Mouse (Mus musculus) midbrain, embryonic 12.5 days (tissue): ENCODE data around the gene D130040H23Rik. TPM values are rescaled to one million over a fixed set of nuclear protein-coding genes. Genes with fewer than 3 reads are reported as not detected.
"Not testable (repeated sequence)": the region's sequence is repeated elsewhere in the genome, so short reads cannot be mapped to it uniquely, and the experiment has no call there.

Experiments used
- ATAC-seq: fragments of 200-750 bp; cut with Nextera tagmentation; 2 replicates; pipeline ENCODE4 v1.8.0; 2017; ENCODE audit warnings: low read depth, moderate TSS enrichment, moderate library complexity; ENCODE audit not compliant: low FRiP score
- H3K27ac ChIP-seq: fragments of 300-500 bp; sonication (generic); replicated peaks from 2 replicates; pipeline ENCODE4 v1.5.1; 2016; ENCODE audit warnings: mild to moderate bottlenecking
- H3K27me3 ChIP-seq: fragments of 300-500 bp; sonication (generic); 2 replicates; pipeline ENCODE4 v1.6.1; 2016; ENCODE audit warnings: mild to moderate bottlenecking
- H3K36me3 ChIP-seq: fragments of 300-500 bp; sonication (generic); 2 replicates; pipeline ENCODE4 v1.6.1; 2016
- H3K4me1 ChIP-seq: fragments of 300-500 bp; sonication (generic); 2 replicates; pipeline ENCODE4 v1.6.1; 2016
- H3K4me2 ChIP-seq: fragments of 300-500 bp; sonication (generic); replicated peaks from 2 replicates; pipeline ENCODE4 v1.6.1; 2016; ENCODE audit warnings: mild to moderate bottlenecking, moderate library complexity
- H3K4me3 ChIP-seq: fragments of 300-500 bp; sonication (generic); 2 replicates; pipeline ENCODE4 v1.5.1; 2016; ENCODE audit warnings: mild to moderate bottlenecking
- H3K9ac ChIP-seq: fragments of 300-500 bp; sonication (generic); replicated peaks from 2 replicates; pipeline ENCODE4 v1.6.1; 2016; ENCODE audit warnings: mild to moderate bottlenecking, moderate library complexity
- H3K9me3 ChIP-seq: fragments of 300-500 bp; sonication (generic); 2 replicates; pipeline ENCODE4 v1.6.1; 2016; ENCODE audit warnings: mild to moderate bottlenecking
- WGBS: fragments of 180-500 bp; shearing (Covaris S2); methylation state at CpG from one replicate; pipeline ENCODE4 v1.1.7; 2016; 5-methylcytosine and 5-hydroxymethylcytosine counted together
- polyA plus RNA-seq: library from polyadenylated mRNA; unstranded; fragments of >200 nt; fragmentation: Nextera tagmentation; extraction: Ambion mirVana; gene quantifications from 2 replicates; pipeline ENCODE4 v1.2.1, GENCODE M21; 2016

D130040H23Rik gene
- polyA plus RNA-seq: 10.8 and 12.4 TPM in 2 replicates

- Histone ChIP-seq H3K27ac (peak within 1 kb of the TSS; percentile 85), H3K27me3 (no peaks in the 10 kb centered on the region), H3K9me3 (peaks cover 9% of the 10 kb centered on the region; the same call in 1 of the 2 replicates), H3K4me3 (peak within 1 kb of the TSS; percentile 68), H3K36me3 (peaks cover 20% of the 10 kb centered on the region), H3K4me1 (peaks cover 11% of the 10 kb centered on the region; the same call in 1 of the 2 replicates), H3K9ac (peak within 1 kb of the TSS; percentile 77), H3K4me2 (peak within 1 kb of the TSS; percentile 65)
- ATAC-seq: peak; percentile 100
- WGBS: 10% methylated on average over 12 of the region's 12 CpGs
Measured at GRCm38 (mm10) chr8:69270386-69271202, at the start of gene D130040H23Rik. D130040H23Rik (plus strand) TSS chr8:69271080.

GRCm38 (mm10) chr8:69242541-69242940 lies 28.3 kb upstream of the D130040H23Rik start:
- Histone ChIP-seq H3K9ac (no peak overlapping the region), H3K4me2 (no peak overlapping the region), H3K36me3 (no peaks in the 10 kb centered on the region), H3K4me3 (no peak overlapping the region), H3K9me3 (no peaks in the 10 kb centered on the region), H3K4me1 (no peaks in the 10 kb centered on the region), H3K27me3 (no peaks in the 10 kb centered on the region), H3K27ac (no peak overlapping the region)
- ATAC-seq: no peak
- WGBS: 91% methylated on average over 2 of the region's 2 CpGs

GRCm38 (mm10) chr8:69268525-69268924 lies 2.4 kb upstream of the D130040H23Rik start:
- Histone ChIP-seq H3K36me3 (0 out of 2 replicates have a peak, but pooled peaks cover 5% of the 10 kb centered on the region), H3K27me3 (no peaks in the 10 kb centered on the region), H3K9ac (no peak overlapping the region), H3K9me3 (no peaks in the 10 kb centered on the region), H3K4me2 (no peak overlapping the region), H3K4me3 (no peak overlapping the region), H3K27ac (no peak overlapping the region), H3K4me1 (peaks cover 11% of the 10 kb centered on the region; the same call in 1 of the 2 replicates)
- WGBS: 72% methylated on average over 4 of the region's 4 CpGs
- ATAC-seq: no peak

- H3K4me3 ChIP-seq: peak overlapping the region; percentile 68
- peak overlapping the region; percentile 65 for H3K4me2 ChIP-seq
- peak overlapping the region; percentile 77 for H3K9ac ChIP-seq
- H3K27me3 ChIP-seq: no peaks in the 10 kb centered on the region
- H3K9me3 ChIP-seq: peaks cover 9% of the 10 kb centered on the region; the same call in 1 of the 2 replicates
- H3K4me1 ChIP-seq: peaks cover 11% of the 10 kb centered on the region; the same call in 1 of the 2 replicates
- peak; percentile 91 for ATAC-seq
- H3K27ac ChIP-seq: peak overlapping the region; percentile 85
- WGBS: 16% methylated on average over 6 of the region's 6 CpGs
- H3K36me3 ChIP-seq: peaks cover 24% of the 10 kb centered on the region
Measured at GRCm38 (mm10) chr8:69271203-69271554, 299 bp downstream of the D130040H23Rik start.

GRCm38 (mm10) chr8:69272435-69272834 lies 1.6 kb downstream of the D130040H23Rik start:
- 88% methylated on average over 6 of the region's 6 CpGs for WGBS
- Histone ChIP-seq H3K9me3 (peaks cover 18% of the 10 kb centered on the region), H3K4me3 (no peak overlapping the region), H3K27me3 (no peaks in the 10 kb centered on the region), H3K36me3 (peaks cover 30% of the 10 kb centered on the region), H3K27ac (no peak overlapping the region), H3K4me1 (peaks cover 11% of the 10 kb centered on the region; the same call in 1 of the 2 replicates), H3K4me2 (no peak overlapping the region), H3K9ac (no peak overlapping the region)
- ATAC-seq: no peak

GRCm38 (mm10) chr8:69324771-69325170 lies 53.9 kb downstream of the D130040H23Rik start:
- no peak overlapping the region for H3K27ac ChIP-seq
- 0 out of 2 replicates have a peak, but pooled peaks cover 3% of the 10 kb centered on the region for H3K9me3 ChIP-seq
- 81% methylated on average over 2 of the region's 2 CpGs for WGBS
- H3K36me3 ChIP-seq: no peaks in the 10 kb centered on the region; the same call in 1 of the 2 replicates
- no peaks in the 10 kb centered on the region for H3K4me1 ChIP-seq
- no peak overlapping the region for H3K9ac ChIP-seq
- no peak for ATAC-seq
- H3K4me2 ChIP-seq: no peak overlapping the region
- H3K27me3 ChIP-seq: no peaks in the 10 kb centered on the region
- no peak overlapping the region for H3K4me3 ChIP-seq

GRCm38 (mm10) chr8:69328301-69329288 lies 57.7 kb downstream of the D130040H23Rik start:
- Histone ChIP-seq H3K9ac (peak overlapping the region; percentile 47; the same call in 1 of the 2 replicates), H3K4me1 (no peaks in the 10 kb centered on the region), H3K27ac (no peak overlapping the region), H3K27me3 (no peaks in the 10 kb centered on the region), H3K9me3 (no peaks in the 10 kb centered on the region), H3K4me2 (peak overlapping the region; percentile 61), H3K36me3 (no peaks in the 10 kb centered on the region), H3K4me3 (peak overlapping the region; percentile 38)
- peak; percentile 93 for ATAC-seq
- 14% methylated on average over 24 of the region's 24 CpGs for WGBS

GRCm38 (mm10) chr8:69329289-69329688 lies 58.4 kb downstream of the D130040H23Rik start:
- H3K27ac ChIP-seq, H3K4me1 ChIP-seq, ATAC-seq, H3K36me3 ChIP-seq, H3K9me3 ChIP-seq, H3K27me3 ChIP-seq, H3K9ac ChIP-seq: not testable (repeated sequence)
- 61% methylated on average over 6 of the region's 6 CpGs for WGBS
- H3K4me3 ChIP-seq: peak overlapping the region; percentile 38
- H3K4me2 ChIP-seq: peak overlapping the region; percentile 61

Other genes starting within 250 kb of the D130040H23Rik start
- gene Zfp930, start 62.0 kb upstream of the D130040H23Rik start, polyA plus RNA-seq: 14.6 and 17.7 TPM in 2 replicates
- not detected in 2 replicates for gene Gm9495, start 182.5 kb downstream of the D130040H23Rik start, polyA plus RNA-seq